Mouse (Mus musculus): ENCODE data around the gene Dusp3.

Dusp3 gene

GRCm38 (mm10) chr11:101986913-101987312 is at the start of gene Dusp3:
Dusp3 (minus strand) TSS chr11:101987013.
- DNase-seq (ENCODE audit: low spot score), result no peak

DNA sequence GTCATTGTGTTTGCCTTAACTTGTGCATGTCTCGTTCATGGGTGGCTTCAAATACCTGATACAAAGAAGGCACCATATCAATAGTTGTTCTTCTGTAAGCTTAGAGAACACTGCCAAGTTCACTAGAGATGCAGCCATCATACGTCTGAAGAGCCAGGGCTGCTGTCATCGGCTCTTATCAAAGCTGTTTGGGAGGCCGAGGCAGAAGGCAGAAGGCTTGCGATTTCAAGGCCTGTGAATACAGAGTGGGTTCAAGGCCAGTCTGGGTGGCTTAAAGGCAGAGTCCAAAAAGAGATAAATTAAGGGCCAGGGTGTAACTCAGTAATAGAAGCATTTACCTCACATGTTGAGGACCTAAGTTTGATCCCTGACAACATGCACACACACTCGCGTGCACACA is 49.5 kb upstream of the Dusp3 start:
- no peak for DNase-seq (ENCODE audit: low spot score)

DNA sequence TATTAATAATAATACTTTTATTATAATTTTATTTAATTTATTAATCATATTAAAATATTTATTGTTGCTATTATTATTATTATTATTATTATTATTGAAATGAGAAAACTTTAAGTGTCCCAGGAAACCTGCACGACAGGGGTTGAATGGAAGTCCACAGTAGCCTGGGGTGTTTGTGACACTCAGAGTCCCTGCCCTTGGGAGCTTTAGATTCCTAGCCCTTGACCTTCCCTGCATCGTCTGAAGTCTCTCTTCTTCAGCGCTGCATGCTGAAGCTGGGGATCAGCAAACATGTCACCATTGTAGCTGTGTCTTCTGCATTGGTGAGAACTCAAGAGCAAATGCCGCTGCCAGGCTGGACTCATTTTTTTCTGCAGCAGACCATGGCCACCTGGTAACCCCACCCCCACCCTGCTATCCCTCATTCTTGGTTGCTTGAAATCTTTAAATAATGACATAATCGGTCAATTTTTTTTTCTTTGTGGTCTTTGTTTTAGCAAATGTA is 48.7 kb upstream of the Dusp3 start:
- no peak for DNase-seq (ENCODE audit: low spot score)

DNA sequence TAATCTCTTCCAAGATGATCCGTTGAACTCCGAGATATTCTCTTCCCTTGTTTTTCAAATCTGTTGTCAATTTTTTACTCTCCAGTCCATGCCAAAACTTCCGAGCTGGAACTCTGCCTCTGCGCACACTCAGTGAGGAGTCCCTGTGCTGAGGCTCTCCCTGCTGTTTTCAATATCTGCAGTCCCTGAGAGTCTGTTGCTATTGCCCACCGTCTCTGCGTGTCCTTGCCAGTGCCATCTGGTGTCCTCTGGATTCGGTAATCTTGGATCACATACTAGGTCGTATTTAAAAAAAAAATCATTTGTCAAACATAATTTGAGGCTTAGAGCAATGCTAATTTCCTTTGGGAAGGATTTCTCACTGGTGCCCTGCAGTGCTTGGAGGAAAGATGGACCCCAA is 48.1 kb upstream of the Dusp3 start:
- no peak for DNase-seq (ENCODE audit: low spot score)

- DNase-seq (ENCODE audit: low spot score), result no peak
Observed at GRCm38 (mm10) chr11:102033055-102033591, 46.3 kb upstream of the Dusp3 start.

- DNase-seq (ENCODE audit: low spot score), result no peak
Observed at GRCm38 (mm10) chr11:102031149-102031548, 44.3 kb upstream of the Dusp3 start.

- no peak for DNase-seq (ENCODE audit: low spot score)
Observed at GRCm38 (mm10) chr11:102029966-102030365, 43.2 kb upstream of the Dusp3 start.

GRCm38 (mm10) chr11:102029304-102029703 is 42.5 kb upstream of the Dusp3 start:
- DNase-seq (ENCODE audit: low spot score), result no peak

DNA sequence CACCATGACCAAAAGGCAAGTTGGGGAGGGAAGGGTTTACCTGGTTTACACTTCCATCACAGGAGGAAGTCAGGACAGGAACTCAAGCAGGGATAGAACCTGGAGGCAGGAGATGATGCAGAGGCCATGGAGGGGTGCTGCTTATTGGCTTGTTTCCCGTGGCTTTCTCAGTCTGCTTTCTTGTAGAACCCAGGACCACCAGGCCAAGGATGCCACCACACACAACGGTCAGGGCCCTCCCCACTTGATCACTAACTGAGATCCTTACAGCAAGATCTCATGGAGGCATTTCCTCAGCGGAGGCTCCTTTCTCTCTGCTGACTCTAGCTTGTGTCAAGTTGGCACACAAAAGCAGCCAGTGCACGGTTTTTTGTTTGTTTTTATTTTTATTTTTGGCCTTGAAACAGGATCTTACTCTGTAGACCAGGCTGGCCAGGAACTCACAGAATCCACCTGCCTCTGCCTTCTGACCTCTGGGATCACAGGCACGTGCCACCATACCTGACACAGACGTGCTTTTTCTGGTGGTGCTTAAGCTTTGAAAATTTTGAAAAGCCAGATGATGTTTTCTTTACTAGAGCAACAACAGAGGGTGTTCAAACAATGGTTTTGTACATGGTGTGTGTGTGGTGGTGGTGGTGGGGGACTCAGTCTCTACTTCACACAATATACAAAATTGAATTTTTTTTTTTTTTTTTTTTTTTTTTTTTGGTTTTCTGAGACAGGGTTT is 41.4 kb upstream of the Dusp3 start, which contains the start of gene Mpp3:
Gene Mpp3, minus strand, starts transcription at position 375 of the 730 bp plus-strand sequence.
- no peak for DNase-seq (ENCODE audit: low spot score)

DNA sequence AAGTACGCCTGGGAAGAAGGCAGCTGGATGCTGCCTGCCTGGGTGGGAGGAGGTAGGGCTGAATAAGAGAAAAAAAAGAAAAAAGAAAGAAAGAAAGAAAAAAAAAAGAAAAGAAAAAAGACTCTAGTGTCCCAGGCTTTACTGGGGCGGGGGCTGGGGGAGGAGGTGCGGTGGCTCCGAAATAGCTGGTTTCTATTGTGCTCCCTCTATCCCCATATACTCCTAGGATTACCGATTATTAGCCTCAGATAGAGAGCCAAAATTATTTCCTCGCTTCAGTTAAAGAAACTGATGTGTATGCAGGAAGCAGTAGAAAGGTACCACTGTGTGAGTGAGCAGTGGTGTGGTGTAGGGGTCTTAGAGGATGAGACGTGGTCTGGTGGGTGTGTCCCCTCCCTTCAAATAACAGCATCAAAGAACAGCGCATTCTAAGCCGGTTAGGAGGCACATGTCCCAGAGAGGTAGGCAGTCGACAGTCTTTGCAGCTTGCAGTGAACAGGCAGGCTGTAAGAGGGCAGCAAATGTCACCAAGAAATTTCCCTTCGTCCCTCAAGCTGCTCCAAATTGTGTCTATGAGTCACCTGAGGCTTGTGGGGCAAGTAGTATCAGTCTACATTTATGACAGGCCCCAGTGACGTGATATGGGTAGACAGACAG is 40.7 kb upstream of the Dusp3 start:
- DNase-seq (ENCODE audit: low spot score), result no peak

GRCm38 (mm10) chr11:102026694-102027360 is 40.0 kb upstream of the Dusp3 start:
- DNase-seq (ENCODE audit: low spot score), result no peak

DNA sequence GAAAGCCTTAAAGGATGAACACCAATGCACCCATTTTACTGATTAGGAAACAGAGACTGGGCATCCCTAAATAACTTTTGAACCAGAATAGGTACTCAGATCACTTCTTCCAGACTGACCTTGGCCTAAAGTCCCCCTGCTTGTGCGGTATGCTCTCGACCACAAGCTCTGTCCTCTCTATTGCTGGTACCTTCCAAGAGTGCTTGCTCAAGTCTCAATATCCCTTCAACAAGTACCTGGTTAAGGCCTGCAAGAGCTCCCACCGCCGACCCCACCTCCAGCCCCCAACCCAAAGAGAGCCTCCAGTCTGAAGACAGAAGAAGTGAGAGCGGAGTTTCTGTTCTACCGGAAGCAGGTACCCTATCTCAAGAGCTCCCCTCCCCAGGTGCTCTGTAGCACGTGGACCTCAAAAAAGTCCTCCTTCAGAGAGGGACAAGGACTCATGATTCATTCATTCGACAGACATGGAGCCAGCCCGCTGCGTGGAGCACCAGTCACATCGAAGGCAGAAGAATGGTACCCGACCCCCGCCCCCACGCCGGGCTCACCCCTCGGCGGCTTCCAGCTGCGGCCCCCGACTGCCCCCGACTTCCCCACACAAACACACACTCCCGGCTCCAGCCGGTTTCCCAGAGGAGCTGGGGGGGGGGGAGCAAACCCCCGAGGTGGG is 39.3 kb upstream of the Dusp3 start:
- no peak for DNase-seq (ENCODE audit: low spot score)

GRCm38 (mm10) chr11:102025354-102025753 is 38.5 kb upstream of the Dusp3 start:
- no peak for DNase-seq (ENCODE audit: low spot score)

GRCm38 (mm10) chr11:102024875-102025274 is 38.1 kb upstream of the Dusp3 start:
- no peak for DNase-seq (ENCODE audit: low spot score)

- no peak for DNase-seq (ENCODE audit: low spot score)
Observed at GRCm38 (mm10) chr11:102024084-102024758, 37.4 kb upstream of the Dusp3 start.

GRCm38 (mm10) chr11:102023406-102023805 is 36.6 kb upstream of the Dusp3 start:
- no peak for DNase-seq (ENCODE audit: low spot score)

- DNase-seq (ENCODE audit: low spot score), result no peak
Observed at GRCm38 (mm10) chr11:102021196-102021595, 34.4 kb upstream of the Dusp3 start.

DNA sequence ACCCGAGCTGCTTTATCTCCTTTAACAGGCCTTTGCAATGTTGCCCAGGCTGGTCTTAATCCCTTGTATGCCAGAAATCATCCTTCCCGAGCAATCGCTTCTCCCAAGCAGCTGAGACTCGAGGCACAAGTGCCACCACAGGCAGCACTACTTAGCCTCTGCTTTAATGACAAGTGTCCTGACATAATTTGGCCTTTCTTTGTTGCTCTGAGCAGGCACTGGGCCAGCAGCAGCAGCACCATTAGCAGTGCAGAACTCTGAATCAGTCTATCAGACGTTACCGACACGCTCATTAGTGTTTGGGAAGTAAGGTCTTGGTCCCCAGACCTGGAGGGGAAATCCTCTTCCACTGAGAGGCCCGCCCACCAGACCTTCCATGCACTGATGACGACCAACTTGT is 32.9 kb upstream of the Dusp3 start:
- DNase-seq (ENCODE audit: low spot score), result no peak

DNA sequence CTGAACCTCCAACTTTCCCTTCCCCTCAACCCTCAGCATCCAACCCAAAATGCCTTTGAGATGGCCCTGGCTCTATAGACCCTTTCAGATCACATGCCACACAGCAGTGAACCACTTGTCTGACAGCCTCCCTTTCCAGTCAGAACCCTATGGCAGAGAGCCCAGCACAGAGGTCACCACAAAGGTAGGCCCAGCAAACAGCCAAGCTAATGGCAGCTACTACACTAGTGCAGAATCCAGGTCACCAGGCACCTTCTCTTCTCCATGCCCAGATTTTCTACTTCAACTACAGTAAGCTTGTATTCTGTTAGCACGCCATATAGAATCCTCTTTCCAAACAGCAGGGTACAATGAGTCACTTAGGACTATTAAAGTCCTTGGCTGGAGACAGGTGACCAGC is 29.3 kb upstream of the Dusp3 start:
- DNase-seq (ENCODE audit: low spot score), result no peak

DNA sequence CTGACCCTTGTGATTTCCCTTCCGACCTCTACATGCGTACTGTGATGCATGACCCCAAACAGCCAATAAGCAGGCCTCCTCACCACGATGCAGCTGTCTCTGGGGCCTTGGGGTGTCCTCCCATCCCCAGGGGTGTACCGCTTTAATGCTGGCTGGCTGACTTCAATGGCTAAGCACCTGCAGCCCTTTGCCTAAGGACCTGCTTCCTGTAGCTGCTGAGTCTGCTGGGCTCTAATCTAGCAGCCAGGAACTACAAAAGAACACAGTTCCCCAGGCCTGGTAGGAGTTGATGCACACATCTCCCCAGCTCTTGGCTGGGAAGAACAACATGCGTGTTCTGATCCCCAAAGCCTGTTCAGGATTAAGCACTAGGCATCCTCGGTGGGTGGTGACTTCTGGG is 28.7 kb upstream of the Dusp3 start:
- no peak for DNase-seq (ENCODE audit: low spot score)

DNA sequence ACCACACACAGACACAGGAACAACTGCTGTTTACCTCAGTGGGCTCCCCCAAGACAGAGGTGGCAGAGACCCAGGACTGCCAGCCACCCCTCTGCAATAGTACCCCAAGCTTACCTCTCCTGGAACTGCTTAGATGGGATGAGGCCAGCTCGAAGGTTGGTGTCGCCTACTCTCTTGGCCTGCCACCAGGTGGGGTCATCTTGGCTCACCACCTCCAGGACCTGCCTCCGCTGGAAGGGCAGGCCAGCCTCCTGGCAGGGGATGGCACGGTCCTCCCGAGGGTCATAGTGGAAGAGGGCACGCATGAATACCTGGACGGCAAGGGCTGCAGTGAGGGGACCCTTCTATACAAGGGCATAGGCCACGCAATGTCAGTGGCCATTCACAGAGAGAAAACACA is 26.4 kb upstream of the Dusp3 start:
- DNase-seq (ENCODE audit: low spot score), result no peak

- no peak for DNase-seq (ENCODE audit: low spot score)
Observed at GRCm38 (mm10) chr11:102011510-102011909, 24.7 kb upstream of the Dusp3 start.

Data from T-cell, adult 2 months (primary cell).